Mouse (Mus musculus): ENCODE results near the gene Narfl.

DNA sequence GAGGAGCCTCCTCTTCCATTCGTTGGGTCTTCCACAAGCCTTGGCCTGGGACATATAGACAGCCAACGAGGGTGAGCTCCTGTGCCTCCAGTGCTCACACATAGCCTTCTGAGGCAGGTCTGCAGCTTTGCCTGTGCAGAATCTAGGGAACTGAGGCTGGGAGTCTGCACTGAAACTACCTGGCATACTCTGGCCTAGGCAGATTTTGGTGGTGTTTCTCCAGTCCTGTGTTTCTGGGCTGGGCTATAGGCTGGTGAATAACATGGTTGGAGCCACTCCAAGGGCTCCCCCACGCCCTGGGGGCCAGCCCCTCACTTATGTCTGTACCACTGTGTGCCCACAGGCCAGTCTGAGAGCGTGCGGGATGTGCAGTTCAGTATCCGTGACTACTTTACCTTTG lies 51.7 kb downstream of the Narfl start:
- TF ChIP-seq CTCF (IDR thresholded peaks at IDR 0.05; ENCODE audit: low read depth) = no peak
- TF ChIP-seq EP300 (IDR thresholded peaks at IDR 0.05; ENCODE audit: low read depth) = no peak

Data from liver, postnatal 0 days (tissue).